Mouse (Mus musculus): Measurements from ENCODE around the gene Stag1.
"Not testable (repeated sequence)": the region's sequence is repeated elsewhere in the genome, so short reads cannot be mapped to it uniquely, and the experiment has no call there.

Stag1 gene

DNA sequence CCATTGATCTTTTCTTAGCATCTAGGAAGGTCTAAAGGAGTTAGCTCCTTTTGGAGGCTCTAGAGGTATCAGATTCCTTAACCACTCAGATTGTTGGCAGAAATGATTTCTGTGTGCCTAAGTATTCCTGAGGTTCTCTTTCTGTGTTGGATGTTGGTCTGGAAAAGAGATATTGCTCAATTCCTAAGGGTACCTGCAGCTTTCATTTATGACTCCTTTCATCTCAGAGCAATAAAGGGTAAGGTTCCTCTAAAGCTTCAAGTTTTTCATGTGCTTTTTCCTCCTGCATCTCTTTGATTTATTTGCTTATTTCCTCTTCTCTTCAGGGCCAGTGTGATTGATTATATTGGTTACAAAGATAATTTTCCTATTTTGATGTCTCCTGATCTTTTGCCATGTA lies 84.7 kb downstream of the Stag1 start:
- DNase-seq (ENCODE audit: low read depth, low spot score), result no peak

- no peak for DNase-seq (ENCODE audit: low read depth, low spot score)
Measured at GRCm38 (mm10) chr9:100685769-100686487, 88.3 kb downstream of the Stag1 start.

- DNase-seq (ENCODE audit: low read depth, low spot score), result no peak
Measured at GRCm38 (mm10) chr9:100689765-100690316, 92.2 kb downstream of the Stag1 start.

DNA sequence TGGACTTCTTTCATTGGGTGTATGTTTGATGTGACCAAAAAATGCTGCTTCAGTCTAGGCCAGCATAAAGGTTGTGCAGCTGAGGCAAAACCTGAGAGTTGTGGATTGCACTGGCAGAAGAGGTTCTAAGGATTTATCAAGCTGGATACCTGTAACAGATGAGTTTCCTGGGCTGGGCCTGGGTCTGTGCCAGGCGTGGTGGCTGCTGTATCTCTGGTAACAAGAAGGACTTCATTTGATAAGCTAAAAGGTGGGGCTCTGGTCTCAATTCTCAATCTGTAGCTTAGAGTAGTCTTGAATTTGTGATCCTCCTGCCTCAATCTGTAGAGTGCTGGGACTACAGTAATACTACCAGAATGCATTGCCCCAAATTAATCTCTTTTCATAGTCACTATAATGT lies 94.6 kb downstream of the Stag1 start:
- DNase-seq (ENCODE audit: low read depth, low spot score), result no peak

DNA sequence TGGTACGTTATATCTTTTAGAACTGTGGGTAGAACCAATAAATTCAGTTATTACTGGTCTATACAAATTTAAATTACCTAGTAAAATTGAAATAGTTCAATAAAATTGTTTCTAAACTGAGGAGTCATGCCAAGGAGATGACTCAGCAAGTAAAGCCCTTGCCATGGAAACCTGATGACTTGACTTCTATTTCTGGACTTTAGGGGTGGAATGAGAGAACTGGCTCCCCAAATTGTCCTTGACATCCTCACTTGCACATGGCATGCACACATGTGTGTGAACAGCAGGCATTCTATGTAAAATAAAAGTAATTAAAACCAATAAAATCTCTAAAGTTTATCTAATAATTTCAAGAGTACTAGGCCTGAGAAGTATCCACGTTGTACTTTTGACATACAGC lies 98.9 kb downstream of the Stag1 start:
- peak; percentile 44 for DNase-seq (ENCODE audit: low read depth, low spot score)

- DNase-seq (ENCODE audit: low read depth, low spot score), result no peak
Measured at GRCm38 (mm10) chr9:100707644-100708043, 110.0 kb downstream of the Stag1 start.

DNA sequence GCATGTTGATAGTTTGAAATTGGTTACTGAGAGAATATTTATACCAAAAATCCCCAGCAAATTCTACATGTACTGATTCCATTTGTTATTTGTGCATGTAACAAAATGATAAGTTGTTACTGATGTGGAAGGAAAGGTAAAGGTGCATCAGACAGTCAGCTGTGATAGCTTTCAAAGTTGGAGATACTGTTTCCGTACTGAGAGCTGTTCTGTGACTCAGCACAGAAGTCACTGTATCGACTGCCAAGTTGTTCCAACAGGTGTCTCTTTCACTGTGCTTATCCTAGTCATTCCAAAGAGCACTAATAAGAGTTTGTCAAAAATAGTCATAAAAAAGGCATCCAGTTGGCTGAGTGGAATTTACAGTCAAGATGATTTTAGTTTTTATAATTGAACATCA lies 114.1 kb downstream of the Stag1 start:
- peak; percentile 30 for DNase-seq (ENCODE audit: low read depth, low spot score)

- not testable (repeated sequence) for DNase-seq (ENCODE audit: low read depth, low spot score)
Measured at GRCm38 (mm10) chr9:100724832-100725231, 127.2 kb downstream of the Stag1 start.

GRCm38 (mm10) chr9:100731839-100732238 lies 134.2 kb downstream of the Stag1 start:
- DNase-seq (ENCODE audit: low read depth, low spot score), result no peak

DNA sequence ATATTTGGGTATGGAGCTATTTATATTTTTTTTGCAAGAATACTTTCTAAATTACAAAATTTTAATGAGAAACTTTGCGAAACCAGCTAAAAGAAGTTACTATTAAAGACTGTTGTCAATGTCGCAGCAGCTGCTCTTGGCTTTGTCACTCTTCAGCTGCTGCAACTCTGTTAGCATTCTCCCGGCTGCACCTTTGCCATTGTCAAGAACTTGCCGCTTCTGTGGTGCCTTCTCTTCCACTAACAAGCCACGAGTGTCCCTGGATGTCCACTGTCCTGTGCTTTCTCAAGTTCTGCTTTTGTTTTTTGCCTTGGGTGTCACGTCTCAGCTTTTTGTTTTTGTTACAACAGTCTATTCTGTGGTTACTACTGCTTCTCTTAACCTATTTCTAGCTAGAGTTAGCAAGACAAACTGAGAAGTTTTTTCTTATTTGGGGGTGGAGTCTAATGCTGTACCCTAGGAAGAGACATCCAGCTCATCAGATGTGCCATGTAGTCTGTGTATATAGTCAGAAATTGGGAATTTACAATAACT lies 136.4 kb downstream of the Stag1 start:
- DNase-seq (ENCODE audit: low read depth, low spot score), result no peak

DNA sequence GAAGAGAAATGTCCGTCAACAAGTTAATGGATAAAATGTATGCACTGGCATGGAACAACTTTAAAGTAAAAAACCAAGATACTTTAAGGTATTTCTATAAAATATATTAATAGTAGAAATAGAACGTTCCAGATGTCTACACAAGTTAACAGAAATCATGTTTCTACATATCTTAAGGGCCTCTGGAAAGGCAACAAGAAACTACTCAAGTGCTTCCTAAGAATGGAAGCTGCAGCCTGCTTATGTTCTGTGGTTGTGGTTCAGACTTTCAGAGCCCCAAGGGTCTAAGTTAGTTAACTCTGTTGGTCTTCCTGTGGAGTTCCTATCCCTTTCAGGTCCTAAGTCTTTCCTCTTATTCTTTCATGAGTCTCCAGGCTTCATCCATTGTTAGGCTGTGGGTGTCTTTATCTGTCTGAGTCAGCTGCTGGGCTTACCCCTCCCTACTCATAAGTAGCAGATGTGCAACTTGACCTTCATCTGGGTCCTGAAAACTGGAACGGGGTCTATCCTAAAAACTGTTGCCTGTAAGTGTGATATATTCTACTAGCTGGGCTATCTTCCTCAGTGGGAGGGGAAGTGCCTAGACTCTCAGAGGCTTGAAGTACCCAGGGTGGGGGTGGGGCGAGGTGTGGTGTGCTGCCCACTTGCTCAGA lies 138.5 kb downstream of the Stag1 start:
- no peak for DNase-seq (ENCODE audit: low read depth, low spot score)

GRCm38 (mm10) chr9:100736646-100737031 lies 139.0 kb downstream of the Stag1 start:
- no peak for DNase-seq (ENCODE audit: low read depth, low spot score)

- DNase-seq (ENCODE audit: low read depth, low spot score), result not testable (repeated sequence)
Measured at GRCm38 (mm10) chr9:100777238-100777637, 179.6 kb downstream of the Stag1 start.

DNA sequence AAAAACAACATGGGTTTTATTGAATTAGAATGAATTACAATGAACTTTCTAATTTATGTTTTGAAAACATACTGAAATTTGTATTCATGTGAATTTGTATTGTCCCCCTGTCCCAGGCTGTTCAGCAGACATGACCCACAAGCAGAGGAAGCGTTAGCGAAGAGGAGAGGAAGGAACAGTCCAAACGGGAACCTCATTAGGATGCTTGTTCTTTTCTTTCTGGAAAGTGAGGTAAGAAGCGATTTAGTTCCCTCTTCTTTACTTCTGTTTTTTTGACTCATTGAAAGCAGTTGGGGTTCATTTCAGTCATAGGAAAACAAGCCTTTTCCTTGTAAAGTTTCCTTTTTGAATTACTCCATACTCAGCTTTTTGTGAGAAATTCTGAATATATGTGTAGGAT lies 268.4 kb downstream of the Stag1 start:
- DNase-seq (ENCODE audit: low read depth, low spot score), result no peak

GRCm38 (mm10) chr9:100869635-100870034 lies 272.0 kb downstream of the Stag1 start:
- no peak for DNase-seq (ENCODE audit: low read depth, low spot score)

GRCm38 (mm10) chr9:100896111-100896510 lies 298.5 kb downstream of the Stag1 start:
- DNase-seq (ENCODE audit: low read depth, low spot score), result no peak

DNA sequence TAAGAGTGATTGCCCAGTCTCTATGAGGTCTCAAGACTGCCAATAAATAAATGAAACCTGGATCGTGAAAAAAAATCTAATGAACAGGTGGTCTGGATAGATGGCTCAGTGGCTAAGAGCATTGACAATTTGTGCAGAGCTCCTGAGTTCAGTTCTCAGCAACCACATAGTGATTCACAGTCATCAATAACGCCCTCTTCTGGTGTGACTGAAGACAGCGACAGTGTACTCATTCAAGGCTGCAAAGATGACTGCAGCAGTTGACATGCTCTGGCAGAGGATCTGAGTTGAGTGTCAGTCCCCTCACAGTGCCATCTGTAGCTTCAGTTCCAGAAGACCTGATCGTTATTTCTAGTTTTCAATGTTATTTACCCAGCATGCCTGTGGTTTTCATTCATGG lies 300.4 kb downstream of the Stag1 start:
- DNase-seq (ENCODE audit: low read depth, low spot score), result no peak

GRCm38 (mm10) chr9:100910352-100910751 lies 312.8 kb downstream of the Stag1 start:
- DNase-seq (ENCODE audit: low read depth, low spot score), result no peak

DNA sequence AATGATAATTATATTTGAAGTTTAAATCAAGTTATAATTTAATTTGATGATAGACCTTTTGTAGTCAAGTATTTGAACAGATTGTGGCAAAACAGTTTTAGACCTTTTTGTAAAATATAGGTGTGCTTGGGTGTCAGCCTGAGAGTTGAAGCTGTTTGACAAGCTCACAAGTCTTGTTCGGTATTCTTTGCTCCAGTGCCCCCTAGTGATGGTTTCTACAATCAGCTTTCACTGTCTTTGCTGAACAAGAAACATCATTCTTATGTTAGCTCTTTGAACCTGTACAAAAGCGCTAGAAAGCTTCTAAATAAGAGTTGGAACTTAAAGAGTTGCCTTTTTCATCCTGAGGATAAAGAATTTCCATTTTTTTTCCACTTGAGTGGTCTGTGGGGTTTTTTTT lies 319.5 kb downstream of the Stag1 start:
- peak; percentile 56 for DNase-seq (ENCODE audit: low read depth, low spot score)

GRCm38 (mm10) chr9:100926629-100927028 lies 329.0 kb downstream of the Stag1 start:
- DNase-seq (ENCODE audit: low read depth, low spot score), result no peak

GRCm38 (mm10) chr9:100942042-100942441 lies 344.4 kb downstream of the Stag1 start:
- no peak for DNase-seq (ENCODE audit: low read depth, low spot score)

- DNase-seq (ENCODE audit: low read depth, low spot score), result no peak
Measured at GRCm38 (mm10) chr9:100944677-100945365, 347.2 kb downstream of the Stag1 start.
